Mouse (Mus musculus): ENCODE measurements at regions not wholly inside any gene's neighbourhood (a gene's known extent, or its start where the extent isn't known, plus 50 kb on each side); places are given as distances from the start of the nearest gene placed in this dataset.

GRCm38 (mm10) chr12:78133341-78133740, 60.7 kb upstream of the Gm6657 start:
- TF ChIP-seq FLI1 (IDR thresholded peaks at IDR 0.05; ENCODE audit: low read length) (no peak), GATA1 (IDR thresholded peaks at IDR 0.05; ENCODE audit: borderline replicate concordance, low read length) (no peak)

Data from megakaryocyte, embryonic 14.5 days (primary cell).